Mouse (Mus musculus) limb, embryonic 11.5 days (tissue): ENCODE measurements around the gene Col11a2. TPM values are rescaled to one million over a fixed set of nuclear protein-coding genes. Genes with fewer than 3 reads are reported as not detected.
"Not testable (repeated sequence)": the region's sequence is repeated elsewhere in the genome, so short reads cannot be mapped to it uniquely, and the experiment has no call there.

Experiments
- ATAC-seq: fragments of 200-750 bp; cut with Nextera tagmentation; 2 replicates; pipeline ENCODE4 v1.8.0; 2017; ENCODE audit warnings: low read depth; ENCODE audit not compliant: insufficient number of reproducible peaks, low FRiP score, low TSS enrichment
- DNase-seq: peaks from one replicate; pipeline ENCODE4 v3.0.0-alpha.2; 2015; ENCODE audit warnings: low spot score
- H3K27ac ChIP-seq: fragments of 300-500 bp; sonication (generic); replicated peaks from 2 replicates; pipeline ENCODE4 v1.5.1; 2014; ENCODE audit warnings: low read depth, mild to moderate bottlenecking, low read length
- H3K27me3 ChIP-seq: fragments of 300-500 bp; sonication (generic); 2 replicates; pipeline ENCODE4 v1.6.1; 2014; ENCODE audit warnings: mild to moderate bottlenecking, low read length, mixed read lengths; ENCODE audit not compliant: control insufficient read depth, insufficient read depth
- H3K36me3 ChIP-seq: fragments of 300-500 bp; sonication (generic); 2 replicates; pipeline ENCODE4 v1.6.1; 2014; ENCODE audit warnings: mild to moderate bottlenecking, low read length, moderate library complexity, mixed read lengths; ENCODE audit not compliant: control insufficient read depth, insufficient read depth
- H3K4me1 ChIP-seq: fragments of 300-500 bp; sonication (generic); 2 replicates; pipeline ENCODE4 v1.6.1; 2014; ENCODE audit warnings: low read length, mixed read lengths; ENCODE audit not compliant: control insufficient read depth, insufficient read depth
- H3K4me2 ChIP-seq: fragments of 300-500 bp; sonication (generic); 2 replicates; pipeline ENCODE4 v1.6.1; 2014; ENCODE audit warnings: low read depth, mild to moderate bottlenecking, moderate library complexity; ENCODE audit not compliant: severe bottlenecking
- H3K4me3 ChIP-seq: fragments of 300-500 bp; sonication (generic); 2 replicates; pipeline ENCODE4 v1.5.1; 2014; ENCODE audit warnings: low read depth, low read length
- H3K9ac ChIP-seq: fragments of 300-500 bp; sonication (generic); 2 replicates; pipeline ENCODE4 v1.6.1; 2014; ENCODE audit warnings: mild to moderate bottlenecking, low read length
- H3K9me3 ChIP-seq: fragments of 300-500 bp; sonication (generic); 2 replicates; pipeline ENCODE4 v1.6.1; 2016; ENCODE audit warnings: low read length; ENCODE audit not compliant: control insufficient read depth
- WGBS: fragments of 180-500 bp; shearing (Covaris S2); extraction: QIAGEN DNeasy Blood & Tissue Kit; methylation state at CpG from one replicate; pipeline ENCODE4 v1.1.7; 2014; 5-methylcytosine and 5-hydroxymethylcytosine counted together
- polyA plus RNA-seq: library from polyadenylated mRNA; unstranded; fragments of >200 nt; fragmentation: Nextera tagmentation; extraction: Ambion mirVana; gene quantifications from 2 replicates; pipeline ENCODE4 v1.2.1, GENCODE M21; 2014

The Col11a2 gene
- polyA plus RNA-seq, result 2.6 and 5.0 TPM in 2 replicates

- H3K9ac ChIP-seq, result 0 out of 2 replicates have a peak within 1 kb of the TSS, but pooled peaks have one; percentile 7
- ATAC-seq, result peak; percentile 7; the same call in 1 of the 2 replicates
- peaks cover 18% of the 10 kb centered on the region for H3K36me3 ChIP-seq
- DNase-seq, result no peak
- peaks cover 27% of the 10 kb centered on the region for H3K4me1 ChIP-seq
- peak within 1 kb of the TSS; percentile 12 for H3K4me3 ChIP-seq
- peak within 1 kb of the TSS; percentile 44 for H3K4me2 ChIP-seq
- H3K27me3 ChIP-seq, result peaks cover 2% of the 10 kb centered on the region; the same call in 1 of the 2 replicates
- WGBS, result 7% methylated on average over 28 of the region's 28 CpGs
- no peaks in the 10 kb centered on the region for H3K9me3 ChIP-seq
- H3K27ac ChIP-seq, result no peak within 1 kb of the TSS
Observed at GRCm38 (mm10) chr17:34038878-34039561, at the start of gene Col11a2. Gene Col11a2, plus strand, starts transcription at chr17:34039437.

DNA sequence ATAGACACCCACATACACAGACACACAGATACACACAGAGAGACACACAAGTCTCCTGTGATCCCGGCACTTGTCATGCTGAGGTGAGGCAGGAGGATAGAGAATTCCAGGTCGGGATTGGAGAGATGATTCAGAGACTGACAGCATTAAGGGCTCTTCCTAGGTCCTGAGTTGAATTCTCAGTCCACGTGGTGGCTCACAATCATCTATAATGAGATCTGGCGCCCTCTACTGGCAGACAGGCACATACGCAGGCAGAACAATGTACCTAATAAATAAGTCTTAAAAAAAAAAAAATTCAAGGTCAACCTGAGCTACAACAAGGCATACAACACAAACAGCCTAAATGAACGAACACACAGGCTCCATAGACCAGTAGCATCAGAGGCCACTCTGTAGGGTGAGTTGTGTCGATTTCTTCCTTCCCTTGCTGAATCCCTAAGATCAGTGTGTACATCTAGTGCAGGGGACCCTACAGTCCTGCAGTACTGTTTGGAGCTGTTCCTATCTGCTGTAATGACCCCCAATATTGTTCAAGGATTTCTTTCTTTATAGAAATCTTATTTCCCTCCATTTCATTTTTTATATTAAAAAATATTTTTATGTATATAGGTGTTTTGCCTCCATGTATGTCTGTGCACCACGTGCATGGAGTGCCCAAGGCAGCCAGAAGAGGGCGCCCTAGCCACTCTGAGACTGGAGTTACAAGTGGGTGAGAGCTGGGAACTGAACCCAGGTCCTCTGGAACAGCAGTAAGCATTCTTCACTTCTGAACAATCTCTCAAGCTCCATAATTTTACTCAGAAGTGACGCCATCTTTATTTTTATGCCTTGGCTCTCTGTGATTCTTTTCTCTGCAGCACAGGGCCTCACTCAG lies 47.2 kb upstream of the Col11a2 start:
- Histone ChIP-seq H3K9me3 (no peaks in the 10 kb centered on the region), H3K27ac (no peak overlapping the region), H3K36me3 (no peaks in the 10 kb centered on the region), H3K27me3 (no peaks in the 10 kb centered on the region), H3K4me2 (no peak overlapping the region), H3K9ac (no peak overlapping the region), H3K4me1 (no peaks in the 10 kb centered on the region), H3K4me3 (no peak overlapping the region)
- ATAC-seq (no peak), DNase-seq (peak; percentile 79)
- WGBS, result 35% methylated on average over 10 of the region's 10 CpGs

DNA sequence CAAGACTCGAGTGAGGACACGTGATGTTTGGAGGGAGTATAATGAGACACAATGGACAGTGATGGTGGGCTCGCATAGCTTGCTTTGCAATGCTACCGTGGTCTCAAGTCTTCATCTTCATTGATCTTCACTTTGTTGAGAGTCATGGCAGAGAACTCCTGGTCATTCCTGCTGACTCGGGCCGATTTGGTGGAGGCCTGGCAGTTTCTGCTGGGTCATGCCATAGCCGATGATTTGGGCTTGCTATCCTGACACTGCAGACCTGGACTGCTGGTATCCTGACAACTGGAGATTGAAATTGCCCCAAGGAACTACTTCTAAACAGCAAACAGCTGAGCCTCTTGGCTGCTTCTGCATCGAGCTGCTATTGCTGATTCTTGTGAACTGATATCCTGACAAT lies 44.3 kb upstream of the Col11a2 start:
- no peak overlapping the region for H3K4me3 ChIP-seq
- no peak overlapping the region for H3K9ac ChIP-seq
- DNase-seq, result no peak
- 91% methylated on average over 8 of the region's 8 CpGs for WGBS
- no peak for ATAC-seq
- H3K27ac ChIP-seq, result no peak overlapping the region
- no peaks in the 10 kb centered on the region for H3K9me3 ChIP-seq
- no peak overlapping the region for H3K4me2 ChIP-seq
- peaks cover 12% of the 10 kb centered on the region for H3K27me3 ChIP-seq
- 0 out of 2 replicates have a peak, but pooled peaks cover 2% of the 10 kb centered on the region for H3K4me1 ChIP-seq
- no peaks in the 10 kb centered on the region for H3K36me3 ChIP-seq

DNA sequence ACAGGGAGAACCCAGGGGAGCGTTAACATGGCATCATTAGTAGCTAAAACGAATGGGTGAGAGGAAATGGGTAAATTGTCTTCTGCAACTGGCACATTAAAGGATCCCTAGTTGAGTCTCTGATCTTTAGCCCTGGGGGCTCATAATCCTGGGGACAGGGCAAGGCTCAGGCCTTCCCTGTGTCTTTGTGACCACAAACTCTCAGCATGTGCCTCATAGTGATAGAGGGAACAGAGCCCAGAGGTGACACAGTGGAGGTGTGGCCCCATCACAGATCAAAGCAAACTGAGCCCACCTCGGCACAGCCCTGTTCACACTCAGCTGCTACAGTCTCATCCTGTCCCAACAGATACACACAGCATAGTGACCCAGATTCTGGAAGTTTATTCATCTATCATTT lies 43.6 kb upstream of the Col11a2 start:
- Histone ChIP-seq H3K9me3 (no peaks in the 10 kb centered on the region), H3K4me3 (no peak overlapping the region), H3K4me1 (0 out of 2 replicates have a peak, but pooled peaks cover 2% of the 10 kb centered on the region), H3K27ac (no peak overlapping the region), H3K9ac (no peak overlapping the region), H3K4me2 (no peak overlapping the region), H3K36me3 (no peaks in the 10 kb centered on the region), H3K27me3 (peaks cover 19% of the 10 kb centered on the region)
- no peak for ATAC-seq
- WGBS, result 27% methylated on average over 3 of the region's 3 CpGs
- DNase-seq, result no peak

DNA sequence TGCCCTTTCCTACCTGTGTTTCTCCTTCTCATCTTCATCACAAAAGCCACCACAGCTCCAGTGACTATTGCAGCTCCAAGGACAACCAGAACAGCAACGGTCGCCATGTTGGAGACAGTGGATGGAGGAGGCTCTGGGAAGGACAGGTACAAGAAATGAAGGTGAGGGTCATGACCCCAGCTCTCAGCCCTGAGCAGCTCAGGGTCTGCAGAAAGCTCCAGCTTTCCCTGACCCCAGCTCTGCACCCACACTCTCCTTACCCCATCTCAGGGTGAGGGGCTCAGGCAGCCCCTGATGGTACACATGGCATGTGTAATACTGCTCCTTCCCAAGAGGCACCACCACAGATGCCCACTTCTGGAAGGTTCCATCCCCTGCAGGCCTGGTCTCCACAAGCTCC lies 42.2 kb upstream of the Col11a2 start:
- H3K36me3 ChIP-seq, H3K4me3 ChIP-seq, H3K4me1 ChIP-seq, DNase-seq, H3K9me3 ChIP-seq, H3K27ac ChIP-seq, H3K9ac ChIP-seq, ATAC-seq, H3K4me2 ChIP-seq: not testable (repeated sequence)
- 82% methylated on average over 2 of the region's 2 CpGs for WGBS
- peaks cover 20% of the 10 kb centered on the region for H3K27me3 ChIP-seq

DNA sequence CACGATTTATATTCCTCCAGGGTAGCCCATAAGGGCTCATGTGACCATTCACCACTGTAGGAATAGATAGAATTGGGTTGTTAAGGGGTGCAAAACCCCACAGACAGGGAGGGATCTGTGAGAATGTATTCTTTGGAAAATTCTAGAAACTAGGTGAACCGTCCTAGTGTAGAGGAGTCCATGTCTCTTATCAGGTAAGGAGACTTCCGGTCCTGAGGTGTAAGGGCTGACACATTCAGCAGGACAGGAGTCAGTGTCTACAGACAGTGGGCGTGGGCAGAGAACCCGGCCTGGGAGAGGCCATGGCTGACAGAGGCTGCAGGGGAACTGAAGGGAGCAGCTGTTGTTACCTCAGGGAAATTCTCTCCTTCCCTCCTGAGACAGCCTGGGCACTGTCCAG lies 40.5 kb upstream of the Col11a2 start:
- not testable (repeated sequence) for H3K27ac ChIP-seq, H3K9ac ChIP-seq, H3K9me3 ChIP-seq, H3K36me3 ChIP-seq, DNase-seq, ATAC-seq, H3K4me3 ChIP-seq, H3K4me1 ChIP-seq, H3K4me2 ChIP-seq
- peaks cover 20% of the 10 kb centered on the region for H3K27me3 ChIP-seq
- 50% methylated on average over 5 of the region's 5 CpGs for WGBS

GRCm38 (mm10) chr17:33999341-34000149 lies 39.7 kb upstream of the Col11a2 start:
- Histone ChIP-seq H3K4me3 (peak overlapping the region; percentile 41), H3K27ac (no peak overlapping the region), H3K27me3 (peaks cover 20% of the 10 kb centered on the region), H3K4me1 (0 out of 2 replicates have a peak, but pooled peaks cover 2% of the 10 kb centered on the region), H3K9me3 (no peaks in the 10 kb centered on the region), H3K36me3 (no peaks in the 10 kb centered on the region), H3K9ac (peak overlapping the region; percentile 37), H3K4me2 (peak overlapping the region; percentile 92)
- DNase-seq (peak; percentile 47), ATAC-seq (0 out of 2 replicates have a peak, but pooled peaks have one; percentile 44)
- 3% methylated on average over 83 of the region's 87 CpGs for WGBS

DNA sequence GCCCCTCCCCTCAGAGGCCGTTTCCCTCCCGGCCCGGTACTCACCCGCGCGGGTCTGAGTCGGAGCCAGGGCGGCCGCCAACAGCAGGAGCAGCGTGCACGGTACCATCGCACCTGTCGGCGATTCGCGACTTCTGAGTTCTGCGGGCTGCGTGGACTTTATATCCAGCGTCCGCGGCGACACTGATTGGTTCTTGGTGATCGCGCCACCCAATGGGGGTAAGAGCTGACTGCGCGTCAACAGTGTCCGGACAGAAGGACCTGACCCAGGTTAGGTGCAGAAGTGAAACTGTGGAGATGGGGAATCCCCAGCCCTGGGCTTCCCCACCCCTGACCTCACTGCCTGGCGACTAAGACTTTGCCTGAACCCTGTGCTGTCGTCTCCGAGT lies 39.1 kb upstream of the Col11a2 start, which contains the start of gene H2-K1:
TSS of gene H2-K1 (minus strand) at position 198 of the 388 bp plus-strand sequence.
- DNase-seq (peak; percentile 76), ATAC-seq (0 out of 2 replicates have a peak, but pooled peaks have one; percentile 44)
- Histone ChIP-seq H3K27me3 (peaks cover 20% of the 10 kb centered on the region), H3K4me1 (0 out of 2 replicates have a peak, but pooled peaks cover 2% of the 10 kb centered on the region), H3K36me3 (no peaks in the 10 kb centered on the region), H3K4me2 (peak within 1 kb of the TSS; percentile 92), H3K9ac (peak within 1 kb of the TSS; percentile 37), H3K9me3 (no peaks in the 10 kb centered on the region), H3K27ac (no peak within 1 kb of the TSS), H3K4me3 (peak within 1 kb of the TSS; percentile 41)
- whole genome bisulfite sequencing, result under 1% methylated on average over 27 of the region's 30 CpGs
